Mouse (Mus musculus) neural tube, embryonic 13.5 days (tissue): ENCODE data around the gene Naa20. TPM values are rescaled to one million over a fixed set of nuclear protein-coding genes. Genes with fewer than 3 reads are reported as not detected.
A peak's percentile ranks its signal among the peaks of the same experiment; 100 is the strongest.

Experiments used
- ATAC-seq: fragments of 200-750 bp; cut with Nextera tagmentation; 2 replicates; pipeline ENCODE4 v1.8.0; 2017; ENCODE audit warnings: low read depth, mild to moderate bottlenecking, moderate TSS enrichment, moderate library complexity
- H3K27ac ChIP-seq: fragments of 300-500 bp; sonication (generic); replicated peaks from 2 replicates; pipeline ENCODE4 v1.5.1; 2015; ENCODE audit warnings: moderate library complexity, mild to moderate bottlenecking, inconsistent platforms
- H3K27me3 ChIP-seq: fragments of 300-500 bp; sonication (generic); 2 replicates; pipeline ENCODE4 v1.6.1; 2015; ENCODE audit warnings: mild to moderate bottlenecking, inconsistent platforms
- H3K36me3 ChIP-seq: fragments of 300-500 bp; sonication (generic); 2 replicates; pipeline ENCODE4 v1.6.1; 2015; ENCODE audit warnings: mild to moderate bottlenecking, inconsistent platforms
- H3K4me1 ChIP-seq: fragments of 300-500 bp; sonication (generic); replicated peaks from 2 replicates; pipeline ENCODE4 v1.6.1; 2015; ENCODE audit warnings: inconsistent platforms
- H3K4me2 ChIP-seq: fragments of 300-500 bp; sonication (generic); 2 replicates; pipeline ENCODE4 v1.6.1; 2015; ENCODE audit warnings: inconsistent platforms, mild to moderate bottlenecking, moderate library complexity
- H3K4me3 ChIP-seq: fragments of 300-500 bp; sonication (generic); 2 replicates; pipeline ENCODE4 v1.5.1; 2015; ENCODE audit warnings: mild to moderate bottlenecking, inconsistent platforms
- H3K9ac ChIP-seq: fragments of 300-500 bp; sonication (generic); 2 replicates; pipeline ENCODE4 v1.6.1; 2015; ENCODE audit warnings: moderate library complexity, mild to moderate bottlenecking, inconsistent platforms
- H3K9me3 ChIP-seq: fragments of 300-500 bp; sonication (generic); 2 replicates; pipeline ENCODE4 v1.6.1; 2016; ENCODE audit warnings: inconsistent platforms
- WGBS: fragments of 180-500 bp; shearing (Covaris S2); methylation state at CpG from one replicate; pipeline ENCODE4 v1.1.7; 2015; 5-methylcytosine and 5-hydroxymethylcytosine counted together
- polyA plus RNA-seq: library from polyadenylated mRNA; unstranded; fragments of >200 nt; fragmentation: Nextera tagmentation; extraction: Ambion mirVana; gene quantifications from 2 replicates; pipeline ENCODE4 v1.2.1, GENCODE M21; 2015

Gene Naa20
- polyA plus RNA-seq, 1 experiment from 2014 or later, result 127 TPM

DNA sequence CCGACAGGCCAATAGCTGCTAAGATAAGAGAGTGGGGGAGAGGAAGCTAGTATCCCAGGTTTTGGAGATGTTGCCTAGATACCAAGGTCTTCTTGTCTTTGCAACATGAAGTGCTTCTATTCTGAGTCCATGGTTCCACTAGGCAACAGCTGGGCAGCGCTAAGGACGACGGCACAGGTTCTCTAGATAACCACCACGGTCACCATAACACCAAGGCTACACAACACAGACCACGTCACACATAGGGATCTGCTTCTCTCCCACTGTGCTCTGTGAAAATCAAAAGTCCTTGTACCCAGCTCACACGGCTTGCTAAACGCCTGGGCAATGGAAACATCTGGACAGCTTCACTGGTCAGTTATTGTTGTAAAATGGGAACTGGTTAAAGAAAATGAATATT, 35.1 kb downstream of the Naa20 start:
- 85% methylated on average over 8 of the region's 8 CpGs for WGBS

GRCm38 (mm10) chr2:145941403-145941802, 39.5 kb downstream of the Naa20 start:
- 71% methylated on average over 3 of the region's 3 CpGs for WGBS
- Histone ChIP-seq H3K27ac (no peak overlapping the region), H3K27me3 (no peaks in the 10 kb centered on the region), H3K4me2 (no peak overlapping the region), H3K9me3 (no peaks in the 10 kb centered on the region), H3K4me3 (no peak overlapping the region), H3K4me1 (peaks cover 16% of the 10 kb centered on the region), H3K36me3 (no peaks in the 10 kb centered on the region), H3K9ac (no peak overlapping the region)
- ATAC-seq, result no peak

More for the DNA sequence above, 35.1 kb downstream of the Naa20 start:
- Histone ChIP-seq H3K4me3 (no peak overlapping the region), H3K9ac (no peak overlapping the region), H3K4me1 (peaks cover 16% of the 10 kb centered on the region), H3K9me3 (no peaks in the 10 kb centered on the region), H3K27me3 (no peaks in the 10 kb centered on the region), H3K27ac (no peak overlapping the region), H3K4me2 (no peak overlapping the region), H3K36me3 (peaks cover 9% of the 10 kb centered on the region)
- no peak for ATAC-seq

GRCm38 (mm10) chr2:145944286-145944685, 42.4 kb downstream of the Naa20 start:
- H3K9me3 ChIP-seq, result no peaks in the 10 kb centered on the region
- ATAC-seq, result no peak
- peaks cover 25% of the 10 kb centered on the region for H3K4me1 ChIP-seq
- no peak overlapping the region for H3K27ac ChIP-seq
- WGBS, result 48% methylated on average over 3 of the region's 3 CpGs
- no peak overlapping the region for H3K4me3 ChIP-seq
- H3K9ac ChIP-seq, result no peak overlapping the region
- H3K27me3 ChIP-seq, result no peaks in the 10 kb centered on the region
- H3K4me2 ChIP-seq, result no peak overlapping the region
- no peaks in the 10 kb centered on the region for H3K36me3 ChIP-seq

DNA sequence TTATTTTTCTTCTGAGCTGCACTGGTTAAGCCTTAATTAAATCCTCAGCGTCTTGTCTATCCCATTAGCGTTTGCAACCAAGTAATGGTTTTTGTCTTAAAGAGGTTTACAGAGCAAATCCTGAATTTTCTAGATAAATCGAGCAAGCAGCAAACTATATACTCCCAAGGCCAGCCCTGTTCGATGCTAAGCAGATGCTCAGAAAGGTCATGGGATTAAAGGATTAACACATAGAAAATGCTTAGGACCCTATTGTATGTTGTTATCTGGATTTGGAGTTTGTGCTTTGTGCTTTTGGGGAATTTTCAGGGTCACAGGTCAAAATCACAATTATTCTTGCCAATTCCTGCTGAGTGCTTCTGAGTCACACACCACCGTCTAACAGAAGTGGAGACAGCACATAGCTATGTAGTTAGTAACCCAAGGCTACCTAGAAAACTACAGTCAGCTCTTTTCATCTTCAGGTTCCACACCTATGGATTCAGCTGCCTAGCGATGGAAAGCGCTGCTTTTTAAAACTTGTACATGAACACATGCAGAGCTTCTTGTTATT, 46.6 kb downstream of the Naa20 start:
- WGBS, result 75% methylated on average over 7 of the region's 7 CpGs
- Histone ChIP-seq H3K27ac (peak overlapping the region; percentile 80), H3K4me1 (peaks cover 34% of the 10 kb centered on the region), H3K36me3 (no peaks in the 10 kb centered on the region), H3K9me3 (no peaks in the 10 kb centered on the region), H3K4me3 (no peak overlapping the region), H3K4me2 (no peak overlapping the region), H3K9ac (no peak overlapping the region), H3K27me3 (no peaks in the 10 kb centered on the region)
- no peak for ATAC-seq

GRCm38 (mm10) chr2:145949475-145950068, 47.7 kb downstream of the Naa20 start:
- Histone ChIP-seq H3K4me2 (peak overlapping the region; percentile 30), H3K4me3 (no peak overlapping the region), H3K9ac (no peak overlapping the region), H3K27me3 (no peaks in the 10 kb centered on the region), H3K27ac (peak overlapping the region; percentile 80), H3K9me3 (no peaks in the 10 kb centered on the region), H3K4me1 (peaks cover 27% of the 10 kb centered on the region), H3K36me3 (no peaks in the 10 kb centered on the region)
- peak; percentile 68 for ATAC-seq
- WGBS, result 11% methylated on average over 11 of the region's 11 CpGs

DNA sequence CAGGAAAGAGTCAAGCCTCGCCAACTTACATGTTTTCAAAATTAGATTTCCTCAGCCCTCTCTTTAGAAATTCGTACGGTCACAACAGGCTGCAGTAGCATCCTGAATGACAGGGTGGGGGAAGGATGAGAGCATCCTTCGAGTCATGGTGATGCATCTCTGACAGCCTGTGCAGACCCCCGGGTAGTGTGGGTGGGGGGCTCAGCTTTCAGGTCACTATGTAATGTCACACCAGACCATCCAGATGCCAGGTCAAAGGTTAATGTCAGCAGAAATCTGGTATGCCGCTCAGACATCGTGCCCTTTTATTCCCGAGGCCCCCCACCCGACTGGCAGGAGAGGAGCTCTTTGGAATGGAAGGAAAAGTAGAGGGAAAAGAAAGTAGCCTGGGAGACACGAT, 48.3 kb downstream of the Naa20 start:
- H3K27ac ChIP-seq, result no peak overlapping the region
- no peaks in the 10 kb centered on the region for H3K27me3 ChIP-seq
- H3K4me1 ChIP-seq, result peaks cover 25% of the 10 kb centered on the region
- no peak overlapping the region for H3K4me2 ChIP-seq
- H3K9me3 ChIP-seq, result no peaks in the 10 kb centered on the region
- no peak for ATAC-seq
- no peak overlapping the region for H3K9ac ChIP-seq
- H3K36me3 ChIP-seq, result no peaks in the 10 kb centered on the region
- 13% methylated on average over 10 of the region's 10 CpGs for WGBS
- no peak overlapping the region for H3K4me3 ChIP-seq

- H3K27ac ChIP-seq, result no peak overlapping the region
- no peak overlapping the region for H3K9ac ChIP-seq
- H3K27me3 ChIP-seq, result 0 out of 2 replicates have a peak, but pooled peaks cover under 1% of the 10 kb centered on the region
- no peak overlapping the region for H3K4me2 ChIP-seq
- peaks cover 25% of the 10 kb centered on the region for H3K4me1 ChIP-seq
- no peaks in the 10 kb centered on the region for H3K36me3 ChIP-seq
- 61% methylated on average over 5 of the region's 5 CpGs for WGBS
- no peaks in the 10 kb centered on the region for H3K9me3 ChIP-seq
- ATAC-seq, result no peak
- no peak overlapping the region for H3K4me3 ChIP-seq
Measured at GRCm38 (mm10) chr2:145952726-145953125, 50.8 kb downstream of the Naa20 start.

DNA sequence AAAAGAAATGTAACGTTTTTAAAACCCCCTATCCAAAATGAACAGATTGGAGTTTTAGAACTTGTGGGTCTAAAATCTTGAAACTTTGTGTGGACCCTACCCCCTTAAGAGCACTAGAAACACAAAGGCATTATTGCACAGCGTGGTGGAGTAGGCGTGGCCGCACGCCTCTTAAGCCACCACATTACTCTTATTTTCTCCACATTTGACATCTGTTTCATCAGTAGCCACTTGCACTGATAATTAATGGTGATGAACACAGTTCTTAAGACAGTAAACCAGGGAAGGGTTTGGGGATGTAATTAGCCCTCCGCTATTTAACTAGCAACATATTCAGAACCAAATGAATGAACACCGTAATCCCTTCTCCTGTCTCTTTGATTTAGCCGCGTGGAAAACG, 53.9 kb downstream of the Naa20 start:
- no peak overlapping the region for H3K4me3 ChIP-seq
- no peaks in the 10 kb centered on the region for H3K36me3 ChIP-seq
- H3K27ac ChIP-seq, result no peak overlapping the region
- no peak overlapping the region for H3K4me2 ChIP-seq
- no peak overlapping the region for H3K9ac ChIP-seq
- WGBS, result 34% methylated on average over 10 of the region's 10 CpGs
- H3K27me3 ChIP-seq, result 0 out of 2 replicates have a peak, but pooled peaks cover 6% of the 10 kb centered on the region
- H3K9me3 ChIP-seq, result no peaks in the 10 kb centered on the region
- ATAC-seq, result no peak
- H3K4me1 ChIP-seq, result peaks cover 5% of the 10 kb centered on the region; the same call in 1 of the 2 replicates

DNA sequence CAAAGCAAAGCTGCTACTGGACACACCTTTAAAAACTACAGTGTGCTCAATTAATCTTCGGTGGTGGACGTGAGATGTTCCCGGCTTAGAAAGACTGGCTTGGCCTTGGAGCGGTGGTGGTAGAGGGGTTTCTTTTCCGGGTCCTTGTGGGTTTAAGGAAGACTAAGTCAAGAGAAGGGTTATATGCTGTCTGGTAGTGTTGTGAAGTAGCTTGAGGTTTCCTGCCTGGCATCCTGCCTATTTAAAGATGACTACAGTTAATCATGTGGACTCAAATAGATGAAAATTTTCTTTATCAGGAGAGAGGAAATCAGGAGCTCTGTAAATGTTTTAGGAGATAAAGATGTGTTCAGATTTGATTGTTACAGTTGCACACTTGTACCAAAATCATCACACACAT, 54.4 kb downstream of the Naa20 start:
- Histone ChIP-seq H3K4me2 (no peak overlapping the region), H3K27me3 (0 out of 2 replicates have a peak, but pooled peaks cover 6% of the 10 kb centered on the region), H3K4me3 (no peak overlapping the region), H3K9ac (no peak overlapping the region), H3K4me1 (peaks cover 5% of the 10 kb centered on the region; the same call in 1 of the 2 replicates), H3K36me3 (no peaks in the 10 kb centered on the region), H3K9me3 (no peaks in the 10 kb centered on the region), H3K27ac (no peak overlapping the region)
- no peak for ATAC-seq
- WGBS, result 47% methylated on average over 5 of the region's 5 CpGs

DNA sequence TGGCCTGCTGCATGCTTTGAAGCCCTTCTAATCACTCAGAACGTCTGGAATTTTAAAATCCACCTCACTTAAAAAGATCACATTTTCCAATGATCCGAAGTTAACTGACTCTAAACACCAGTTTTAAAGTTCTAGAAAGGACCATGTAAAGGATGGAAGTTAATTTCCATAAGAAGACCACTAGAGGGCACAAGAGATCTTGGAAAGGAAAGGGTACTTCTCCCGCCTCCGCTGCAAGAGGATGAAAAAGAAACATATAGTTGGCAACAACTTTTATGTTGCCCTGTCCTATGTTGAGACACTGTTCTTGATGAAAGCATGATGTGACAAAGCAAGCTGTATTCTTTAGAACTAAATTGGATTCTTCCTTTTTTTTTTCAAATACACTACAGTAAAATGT, 55.6 kb downstream of the Naa20 start:
- WGBS, result 12% methylated on average over 4 of the region's 4 CpGs
- H3K4me2 ChIP-seq, result no peak overlapping the region
- no peaks in the 10 kb centered on the region for H3K9me3 ChIP-seq
- H3K27me3 ChIP-seq, result 0 out of 2 replicates have a peak, but pooled peaks cover 6% of the 10 kb centered on the region
- no peak overlapping the region for H3K9ac ChIP-seq
- no peaks in the 10 kb centered on the region for H3K36me3 ChIP-seq
- H3K4me3 ChIP-seq, result no peak overlapping the region
- no peak for ATAC-seq
- no peak overlapping the region for H3K27ac ChIP-seq
- peaks cover 5% of the 10 kb centered on the region; the same call in 1 of the 2 replicates for H3K4me1 ChIP-seq

DNA sequence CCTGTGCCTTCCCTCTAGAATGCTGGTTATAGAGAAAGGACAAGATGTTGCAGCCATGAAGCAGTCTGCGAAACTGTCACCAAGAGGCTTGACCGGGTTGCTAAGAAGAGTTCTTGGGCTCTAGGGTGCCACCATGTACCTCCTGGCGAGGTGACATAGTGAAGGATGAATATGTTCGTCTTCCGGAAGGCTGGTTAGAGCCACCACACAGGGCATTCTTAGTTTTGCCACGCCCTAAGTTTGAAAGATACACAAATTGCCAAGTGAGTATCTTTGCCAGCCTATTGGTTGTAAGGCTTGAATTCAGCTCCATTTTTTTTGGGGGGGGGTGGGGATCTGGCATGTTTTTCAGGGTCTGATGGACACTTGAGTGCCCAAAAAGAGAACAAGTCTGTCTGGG, 56.2 kb downstream of the Naa20 start:
- Histone ChIP-seq H3K4me1 (peaks cover 5% of the 10 kb centered on the region; the same call in 1 of the 2 replicates), H3K9me3 (no peaks in the 10 kb centered on the region), H3K4me3 (no peak overlapping the region), H3K9ac (no peak overlapping the region), H3K36me3 (no peaks in the 10 kb centered on the region), H3K27ac (no peak overlapping the region), H3K4me2 (no peak overlapping the region), H3K27me3 (0 out of 2 replicates have a peak, but pooled peaks cover 6% of the 10 kb centered on the region)
- ATAC-seq, result peak; percentile 26; the same call in 1 of the 2 replicates
- 46% methylated on average over 6 of the region's 6 CpGs for WGBS

DNA sequence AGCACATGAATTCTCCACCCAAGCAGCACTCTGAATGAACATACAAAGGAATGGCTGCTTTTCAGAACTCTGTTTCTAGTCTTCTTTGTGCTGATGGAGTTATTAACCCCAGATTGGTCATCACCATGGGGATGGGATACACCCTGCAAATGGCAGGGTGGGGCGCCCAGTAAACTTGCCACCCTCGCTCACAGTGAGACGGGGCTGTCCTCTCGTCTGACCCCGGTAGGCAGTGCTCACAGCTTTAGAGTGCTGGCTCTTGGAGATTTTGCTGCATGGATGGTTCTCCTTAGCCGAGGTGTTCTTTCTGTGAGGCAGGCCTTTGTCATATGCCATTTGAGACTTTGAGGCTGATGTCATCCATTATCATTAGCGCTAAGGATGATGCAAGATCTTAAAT, 56.7 kb downstream of the Naa20 start:
- Histone ChIP-seq H3K36me3 (no peaks in the 10 kb centered on the region), H3K4me2 (no peak overlapping the region), H3K4me1 (peaks cover 5% of the 10 kb centered on the region; the same call in 1 of the 2 replicates), H3K27ac (no peak overlapping the region), H3K9ac (no peak overlapping the region), H3K27me3 (0 out of 2 replicates have a peak, but pooled peaks cover 6% of the 10 kb centered on the region), H3K9me3 (no peaks in the 10 kb centered on the region), H3K4me3 (no peak overlapping the region)
- WGBS, result 31% methylated on average over 7 of the region's 7 CpGs
- ATAC-seq, result peak; percentile 66; the same call in 1 of the 2 replicates
